Mouse (Mus musculus) heart, adult 9 months (tissue): ENCODE measurements around the gene Cyp4f13.

Experiments used
- DNase-seq, 2 experiments: peaks; one replicate each; pipeline ENCODE4 v3.0.0; 2022; ENCODE audit warnings: low spot score in 2 of 2

The Cyp4f13 gene

DNA sequence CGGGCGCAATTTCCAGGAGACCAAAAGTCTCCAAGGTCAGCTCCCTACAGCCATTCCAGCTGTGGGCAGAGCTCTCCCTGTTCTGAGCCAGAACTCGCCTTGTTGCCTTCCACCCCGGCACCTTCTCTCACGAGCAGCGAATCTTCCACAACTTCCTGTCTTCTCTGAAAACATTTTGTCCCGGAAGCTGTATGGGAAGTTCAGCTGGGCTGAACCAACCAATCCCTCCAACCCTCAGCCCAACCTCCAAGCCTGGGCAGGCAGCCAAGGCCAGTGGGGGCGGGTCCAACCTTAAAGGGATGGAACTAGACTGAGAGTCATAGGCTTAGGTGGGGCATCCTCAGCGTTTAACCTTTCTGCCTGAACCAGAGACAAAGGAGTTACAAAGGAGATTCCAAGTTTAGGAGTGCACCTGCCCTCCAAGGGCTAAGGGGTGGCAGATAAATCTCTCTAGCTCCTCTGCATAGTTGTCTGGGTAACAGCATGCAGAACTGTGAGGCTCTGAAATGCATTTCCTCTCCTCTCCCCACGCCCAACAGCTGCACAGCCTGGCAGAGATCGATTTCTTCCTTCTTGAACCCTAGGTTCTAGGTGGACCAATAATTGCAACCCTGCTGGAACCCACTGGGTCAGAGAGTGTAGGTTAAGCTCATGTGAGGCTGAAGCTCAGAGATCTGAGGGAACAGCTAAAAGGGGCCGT lies at the start of gene Cyp4f13:
Gene Cyp4f13, minus strand, starts transcription at position 188 of the 700 bp plus-strand sequence.
- peak; percentile 98 for DNase-seq

DNA sequence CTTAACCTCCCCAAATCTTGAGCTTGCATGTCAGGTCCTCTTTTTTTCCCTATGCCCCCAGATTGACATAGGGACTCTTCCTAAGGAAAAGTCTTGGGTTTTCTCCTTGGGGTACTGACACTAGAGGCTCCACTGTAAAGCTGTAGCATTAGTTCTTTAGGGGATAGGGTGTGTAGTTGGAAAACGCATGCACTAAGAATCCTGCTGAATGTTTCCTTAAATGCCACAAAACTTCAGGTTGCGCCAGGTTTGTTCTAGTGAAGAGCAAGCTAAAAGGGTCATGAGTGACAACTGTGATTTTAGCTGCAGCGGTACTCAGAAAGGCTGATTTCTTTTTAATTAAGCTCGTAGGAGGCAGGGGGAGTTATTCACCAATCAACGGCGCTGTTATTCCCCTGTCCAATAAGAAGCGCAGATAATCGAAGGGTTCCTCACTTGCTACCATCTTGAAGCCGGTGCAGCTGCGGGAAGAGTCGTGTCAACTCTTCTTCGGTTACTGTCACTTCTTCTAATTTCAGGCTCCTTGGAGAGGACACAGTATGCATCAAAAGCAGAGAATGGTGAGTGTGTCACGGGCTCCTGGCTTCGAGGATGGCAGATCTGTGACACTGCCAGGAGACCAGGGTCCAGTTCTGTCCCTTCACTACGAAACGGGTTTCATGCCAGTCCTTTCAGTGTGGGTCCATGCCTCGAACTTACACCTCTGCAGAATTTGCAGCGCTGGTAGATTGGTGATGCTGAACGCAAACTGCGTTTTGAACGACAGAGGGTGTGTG lies 45.7 kb upstream of the Cyp4f13 start, which contains the start of gene Zfp952:
Gene Zfp952, plus strand, starts transcription at position 431 of the 776 bp plus-strand sequence.
- peak; percentile 94 to 98 for DNase-seq

DNA sequence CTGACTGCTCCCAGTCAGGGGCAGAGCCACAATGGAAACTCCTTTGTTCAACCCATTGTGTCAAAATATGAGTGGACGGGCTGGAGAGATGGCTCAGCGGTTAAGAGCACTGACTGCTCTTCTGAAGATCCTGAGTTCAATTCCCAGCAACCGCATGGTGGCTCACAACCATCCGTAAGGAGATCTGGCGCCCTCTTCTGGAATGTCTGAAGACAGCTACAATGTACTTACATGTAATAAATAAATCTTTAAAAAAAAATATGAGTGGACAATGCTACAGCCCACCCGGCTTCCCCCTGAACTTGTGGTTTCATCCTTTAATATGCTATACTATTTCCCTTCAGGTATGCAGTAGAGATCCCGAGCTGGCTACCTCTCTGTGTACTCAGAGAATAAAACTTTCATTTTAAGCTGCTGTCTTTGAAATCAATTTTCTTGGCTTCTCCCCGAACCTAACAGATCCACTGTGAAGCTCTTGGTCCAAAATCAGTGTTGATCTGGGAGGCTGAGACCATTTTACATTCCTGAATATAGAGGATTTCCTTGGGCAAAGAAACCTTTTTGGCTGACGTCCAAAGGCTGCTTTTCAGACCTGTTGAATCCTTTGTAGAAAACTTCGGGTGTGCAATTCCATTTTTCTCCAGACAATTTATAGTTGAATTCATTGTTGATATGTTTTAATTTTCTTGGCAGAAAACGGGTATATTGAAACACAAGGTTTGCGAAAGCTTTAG lies 44.9 kb upstream of the Cyp4f13 start:
- no peak for DNase-seq

DNA sequence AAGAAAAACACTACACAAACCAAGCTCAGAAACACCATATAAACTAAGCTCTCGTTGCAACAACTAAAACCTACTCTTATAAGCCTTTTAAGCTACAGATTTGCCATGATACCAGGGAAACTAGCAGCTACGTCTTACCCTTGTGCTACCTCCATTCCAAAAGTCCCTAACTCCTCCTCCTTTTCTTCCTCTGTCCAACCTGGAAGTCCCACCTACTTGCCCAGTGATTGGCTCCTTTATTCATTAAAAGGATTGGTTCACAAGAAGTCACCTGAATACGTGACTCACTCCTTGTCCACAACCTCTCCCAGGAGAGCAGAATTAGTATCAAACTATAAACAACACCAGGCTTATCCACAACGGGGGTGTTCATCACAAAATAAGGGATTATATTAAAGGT lies 39.1 kb upstream of the Cyp4f13 start:
- DNase-seq: no peak

DNA sequence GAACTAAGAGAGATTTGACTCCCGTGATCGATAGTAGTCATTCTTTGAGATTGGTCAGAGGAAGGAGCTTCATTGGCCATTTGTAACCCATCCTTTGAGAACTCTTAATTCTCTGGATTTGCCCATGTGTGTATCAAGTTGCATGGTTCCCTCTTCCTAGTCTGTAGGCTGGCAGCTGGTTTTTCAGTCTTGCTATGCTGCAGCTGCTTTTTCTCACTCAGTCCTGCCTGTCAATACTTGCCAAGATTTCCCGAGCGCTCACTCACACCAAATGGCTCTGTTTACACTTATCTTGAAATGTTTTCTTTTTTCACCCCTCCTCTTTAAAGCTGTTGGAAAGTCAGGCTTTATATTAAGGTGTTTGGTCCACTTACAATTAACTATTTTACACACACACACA lies 34.2 kb upstream of the Cyp4f13 start:
- DNase-seq: no peak

DNA sequence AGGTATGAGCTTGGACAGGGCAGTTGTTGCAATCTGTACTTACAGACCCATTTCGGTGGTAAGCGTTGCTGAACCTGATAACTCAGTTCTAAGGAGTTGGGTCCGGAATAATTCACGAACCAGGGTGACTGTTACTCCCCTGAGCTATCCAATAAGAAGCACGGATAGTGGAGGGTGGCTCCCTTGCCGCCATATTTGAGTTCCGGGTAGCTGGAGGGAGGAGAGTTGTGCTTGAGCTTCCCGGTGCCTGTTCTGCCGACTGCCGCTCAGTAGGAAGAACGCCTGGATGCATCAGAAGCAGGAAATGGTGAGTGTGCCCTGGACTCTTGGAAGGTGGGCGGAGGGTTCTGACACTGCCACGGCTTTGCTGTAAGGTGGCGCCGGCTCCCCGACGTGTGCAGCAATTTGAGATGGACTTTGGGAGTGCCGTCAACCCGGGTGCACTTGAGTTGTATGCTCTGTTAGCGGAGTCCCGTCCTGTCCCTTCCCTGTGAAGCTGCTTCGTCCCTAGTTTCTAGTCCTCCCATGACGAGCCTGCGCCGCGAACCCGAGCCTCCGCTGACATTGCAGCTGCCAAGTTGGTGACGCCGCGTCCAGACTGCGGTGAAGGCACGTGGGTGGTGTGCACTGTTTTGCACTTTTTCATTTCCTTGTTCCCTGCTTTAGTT lies 18.6 kb upstream of the Cyp4f13 start, which contains the start of gene Zfp472:
Gene Zfp472, plus strand, starts transcription at position 192 of the 668 bp plus-strand sequence.
- DNase-seq: peak; percentile 95 to 96

DNA sequence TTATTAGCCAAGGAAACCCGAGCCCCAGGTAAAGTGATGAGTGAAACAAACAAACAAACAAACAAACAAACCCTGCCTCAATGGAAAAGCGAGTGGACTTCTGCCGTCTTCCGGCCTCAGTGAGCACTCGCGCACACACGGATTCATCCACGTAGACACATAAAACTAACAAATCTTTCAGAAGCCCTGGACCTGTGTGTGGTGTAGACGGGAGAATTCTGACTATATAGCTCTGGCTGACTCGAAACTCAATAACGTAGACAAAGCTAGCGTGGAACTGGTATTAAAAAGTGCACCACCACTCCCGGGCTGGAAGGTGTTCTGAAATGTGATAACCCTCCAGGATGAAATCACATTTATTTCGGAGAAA lies 18.0 kb upstream of the Cyp4f13 start:
- no peak for DNase-seq

DNA sequence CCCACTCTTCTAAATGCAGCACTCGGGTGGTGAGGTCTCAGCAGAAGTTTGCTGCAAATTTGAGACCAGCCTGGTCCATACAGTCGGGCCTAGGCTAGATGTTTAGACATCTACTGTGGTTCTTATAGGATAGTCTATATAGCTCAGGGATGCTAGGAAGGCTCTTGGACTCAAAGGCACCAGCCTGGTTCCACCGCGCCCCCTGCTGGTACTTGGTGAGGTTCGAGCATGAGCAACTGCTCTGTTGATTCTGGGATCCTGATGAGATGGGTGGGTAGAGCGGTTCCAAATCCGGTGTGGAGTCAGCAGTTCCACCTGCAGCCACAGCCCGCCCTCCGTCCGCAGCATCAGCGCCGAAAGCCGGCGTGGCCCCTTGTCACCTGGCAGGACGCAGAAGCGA lies 4.2 kb upstream of the Cyp4f13 start:
- peak; percentile 52 to 67 for DNase-seq

DNA sequence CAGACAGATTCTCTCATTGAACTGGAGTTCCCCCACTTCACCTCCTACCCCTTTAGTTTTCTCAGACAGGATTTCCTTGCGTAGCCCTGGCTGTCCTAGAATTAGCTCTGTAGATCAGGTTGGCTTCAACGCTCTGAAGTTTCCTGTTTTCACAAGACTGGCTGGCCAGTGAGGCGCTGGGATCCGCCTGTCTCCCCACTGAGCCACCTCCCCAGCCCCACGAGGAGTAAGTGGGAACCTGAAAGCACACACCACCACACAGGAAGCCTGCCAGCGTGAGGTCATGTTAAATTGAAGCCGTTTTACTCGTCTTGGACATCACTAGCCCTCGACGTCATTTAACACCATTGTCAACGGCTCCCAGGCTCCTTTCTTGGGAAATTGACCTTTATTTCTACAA lies 3.8 kb upstream of the Cyp4f13 start:
- no peak for DNase-seq

DNA sequence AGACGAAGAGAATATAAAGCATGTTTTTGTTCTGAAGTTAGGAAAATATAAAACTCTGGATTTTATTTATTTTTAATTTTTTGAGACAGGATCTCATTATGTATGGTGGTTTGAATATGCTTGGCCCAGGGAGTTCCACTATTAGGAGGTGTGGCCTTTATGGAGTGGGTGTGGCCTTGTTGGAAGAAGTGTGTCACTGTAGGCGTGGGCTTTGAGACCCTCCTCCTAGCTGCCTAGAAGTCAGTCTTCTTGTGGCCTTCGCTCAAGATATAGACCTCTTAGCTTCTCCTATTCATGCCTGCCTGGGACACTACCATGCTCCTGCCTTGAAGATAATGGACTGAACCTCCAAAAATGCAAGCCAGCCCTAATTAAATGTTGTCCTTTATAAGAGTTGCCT lies 2.9 kb upstream of the Cyp4f13 start:
- DNase-seq: no peak

DNA sequence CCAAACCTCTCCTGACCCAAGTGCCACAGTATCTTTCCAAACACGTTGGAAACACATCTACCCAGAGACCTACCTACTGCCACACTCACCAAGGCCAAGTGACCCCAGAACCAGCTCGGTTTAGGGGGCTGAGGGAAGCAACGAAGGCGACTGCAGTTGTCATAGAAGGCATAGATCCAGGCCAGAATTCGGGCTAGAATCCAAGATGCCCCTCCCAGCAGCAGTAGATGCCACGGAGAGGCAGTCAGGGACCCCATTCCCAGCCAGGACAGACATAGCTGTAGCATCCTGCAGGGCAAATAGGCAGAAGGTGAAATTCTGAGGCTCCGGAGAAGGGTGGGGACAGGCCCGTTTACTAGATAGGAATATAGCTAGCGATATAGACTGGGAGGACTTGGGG lies 486 bp downstream of the Cyp4f13 start:
- DNase-seq: peak in 1 of 2 experiments; percentile 4

DNA sequence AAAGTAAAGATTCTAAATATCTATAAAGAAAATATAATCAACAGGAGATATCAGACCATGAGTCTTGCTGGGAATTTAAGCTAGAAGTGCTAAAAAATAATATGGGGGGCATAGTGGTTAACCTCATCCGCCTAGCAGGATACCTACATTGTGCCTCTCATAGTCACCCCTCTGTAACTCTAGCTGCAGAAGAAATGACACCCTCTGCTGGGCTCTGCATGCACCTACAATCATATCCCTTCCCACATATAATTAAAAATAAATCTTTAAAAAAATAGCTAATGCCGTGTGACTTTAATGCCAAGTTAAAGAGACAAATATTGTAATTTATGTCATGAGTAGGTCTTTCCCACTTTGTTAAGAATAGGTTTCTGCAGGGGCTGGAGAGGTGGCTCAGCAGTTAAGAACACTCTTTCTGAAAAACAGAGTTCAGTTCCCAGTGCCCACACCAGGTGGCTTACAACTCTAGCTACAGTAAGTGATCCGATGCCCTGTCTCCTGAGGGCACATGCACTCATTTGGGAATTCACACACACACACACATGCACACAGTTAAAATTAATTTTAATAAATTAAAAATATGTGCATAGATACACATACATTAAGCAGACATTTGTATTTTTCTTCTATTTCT lies 2.7 kb downstream of the Cyp4f13 start:
- DNase-seq: no peak

DNA sequence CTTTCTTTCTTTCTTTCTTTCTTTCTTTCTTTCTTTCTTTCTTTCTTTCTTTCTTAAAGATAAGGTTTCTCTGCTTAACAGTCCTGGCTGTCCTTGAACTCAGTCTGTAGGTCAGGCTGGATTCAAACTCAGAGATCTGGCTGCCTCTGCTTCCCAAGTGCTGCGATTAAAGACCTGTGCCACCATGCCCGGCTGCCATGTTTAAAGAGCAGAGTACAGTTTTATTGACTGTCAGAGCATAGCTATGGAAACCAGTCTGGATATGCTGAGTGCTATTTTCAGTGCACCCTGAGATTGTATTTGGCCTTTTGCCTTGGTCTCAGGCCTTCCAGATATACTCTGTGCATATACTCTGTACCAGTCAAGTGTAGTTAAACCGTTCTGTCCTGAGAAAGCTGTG lies 3.5 kb downstream of the Cyp4f13 start:
- DNase-seq: no peak

DNA sequence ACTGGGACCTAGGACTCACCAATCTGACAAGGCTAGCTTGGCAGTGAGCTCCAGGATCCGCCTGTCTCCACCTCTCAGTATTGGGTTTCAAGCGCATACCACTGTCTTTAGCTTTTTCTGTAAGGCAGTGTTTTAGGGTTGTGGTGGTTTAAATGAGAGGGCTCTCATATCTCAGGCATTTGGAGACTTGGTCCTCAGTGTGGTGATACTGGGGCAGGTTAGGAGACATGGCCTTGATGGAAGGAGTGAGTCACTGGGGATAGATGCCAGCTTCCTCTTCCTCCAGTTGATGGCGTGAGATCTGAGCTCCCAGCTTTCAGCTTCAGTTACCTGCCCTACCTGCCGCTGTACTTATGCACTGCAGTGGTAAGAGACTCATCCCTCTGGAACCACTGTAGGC lies 7.4 kb downstream of the Cyp4f13 start:
- no peak for DNase-seq

DNA sequence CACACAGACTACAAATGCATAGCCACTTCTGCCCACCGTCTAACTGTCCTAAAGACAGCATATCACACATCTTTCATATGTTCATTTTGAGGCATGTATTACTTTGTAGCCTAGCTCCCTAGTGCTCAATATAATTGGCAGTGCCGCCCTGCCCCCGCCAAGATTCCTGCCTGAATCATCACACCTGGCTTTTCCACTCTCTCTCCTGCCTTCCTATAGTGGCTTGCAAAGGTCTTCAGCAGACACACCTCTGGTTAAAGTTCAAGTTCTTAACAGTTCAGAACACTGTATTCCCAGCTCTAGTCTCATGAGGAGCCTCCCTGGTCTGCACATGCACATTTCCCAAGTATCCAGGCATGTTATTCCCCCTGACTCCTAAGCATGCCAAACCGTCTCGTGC lies 19.4 kb downstream of the Cyp4f13 start:
- no peak for DNase-seq

DNA sequence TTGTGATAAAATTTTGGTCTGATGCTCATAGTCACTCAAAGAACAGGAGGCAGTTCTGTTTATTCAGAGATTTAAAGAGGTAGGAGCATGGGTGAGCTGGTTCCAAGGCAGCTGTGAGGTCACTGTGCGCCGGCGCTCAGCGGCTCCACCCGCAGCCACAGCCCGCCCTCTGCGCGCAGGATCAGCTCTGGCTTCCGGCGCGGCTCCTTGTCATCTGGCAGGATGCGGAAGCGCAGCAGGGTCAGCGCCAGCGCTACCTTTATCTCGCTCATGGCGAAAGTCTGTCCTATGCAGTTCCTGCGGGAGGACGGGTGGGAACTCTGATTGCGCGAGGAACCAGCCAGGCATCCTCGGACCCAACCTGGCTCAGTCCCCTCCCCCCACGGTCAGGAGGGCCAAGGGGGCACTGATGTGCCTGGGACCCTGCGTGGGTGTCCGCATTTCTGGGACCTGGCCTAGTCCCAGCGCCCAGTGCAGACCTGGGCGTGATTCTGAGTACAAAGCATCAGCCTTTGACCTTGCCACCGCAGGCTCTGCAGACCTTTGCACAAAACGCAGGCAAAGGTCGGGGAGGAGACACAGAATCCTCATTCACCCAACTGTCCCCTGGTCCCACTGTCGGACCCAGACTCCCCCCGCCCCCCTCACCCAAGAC lies 22.4 kb downstream of the Cyp4f13 start:
- peak; percentile 75 to 76 for DNase-seq

DNA sequence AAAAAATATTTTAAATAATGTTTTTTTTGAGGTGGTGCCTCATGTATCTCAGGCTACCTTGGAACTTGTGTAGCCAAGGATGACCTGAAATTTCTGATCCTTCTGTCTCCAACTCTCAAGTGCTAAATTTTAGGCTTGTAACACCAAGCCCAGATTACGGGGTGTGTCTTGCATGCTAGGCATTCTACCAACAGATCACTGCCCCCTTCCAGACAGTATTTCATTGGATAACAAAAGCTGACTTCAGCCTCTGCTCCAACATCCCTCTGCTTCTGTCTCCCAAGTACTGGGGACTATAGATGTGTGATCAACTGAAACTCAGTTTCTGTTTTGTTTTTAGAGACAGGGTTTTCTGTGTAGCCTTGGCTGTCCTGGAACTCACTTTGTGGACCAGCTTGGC lies 23.5 kb downstream of the Cyp4f13 start:
- DNase-seq: no peak

DNA sequence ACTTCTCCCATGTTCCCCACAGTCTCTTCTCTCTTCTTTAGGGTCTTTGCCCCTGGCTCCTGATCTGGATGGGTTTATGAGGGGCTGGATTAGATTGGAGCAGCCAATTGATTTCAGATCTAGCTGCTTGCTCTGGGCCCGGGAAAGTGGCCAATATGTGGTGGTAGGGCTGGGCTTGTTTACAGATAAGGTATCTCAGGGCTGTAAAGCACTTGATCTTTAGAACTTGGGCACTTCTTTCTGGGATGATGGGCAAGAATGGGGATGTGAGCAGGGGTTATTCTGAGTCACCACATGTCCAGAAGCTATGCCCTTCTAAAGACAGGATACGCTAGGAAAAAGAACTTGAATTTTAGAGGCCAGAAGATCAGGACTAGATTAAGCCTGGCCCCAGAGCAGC lies 28.1 kb downstream of the Cyp4f13 start:
- no peak for DNase-seq

DNA sequence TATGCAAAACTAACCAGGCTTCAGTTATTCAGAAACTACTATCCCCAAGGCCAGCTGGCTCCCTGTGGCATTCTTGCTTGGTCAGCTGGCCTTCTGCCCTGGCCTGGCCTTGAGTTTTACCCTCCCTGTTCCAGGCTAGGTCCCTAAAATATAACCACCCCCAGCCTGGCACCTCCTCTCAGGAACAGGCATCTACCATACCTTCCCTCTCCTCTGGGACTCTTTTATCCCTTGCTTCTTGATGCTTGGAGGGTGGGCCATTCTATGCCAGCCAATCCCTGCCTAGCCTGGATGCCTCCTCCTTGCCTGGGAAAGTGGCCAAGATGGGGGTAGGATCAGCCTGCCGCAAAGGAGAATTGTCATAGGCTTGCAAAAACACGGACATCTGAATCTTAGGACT lies 30.1 kb downstream of the Cyp4f13 start, which contains the start of gene Cyp4f14:
Gene Cyp4f14, minus strand, starts transcription at position 212 of the 400 bp plus-strand sequence.
- peak; percentile 24 to 32 for DNase-seq

DNA sequence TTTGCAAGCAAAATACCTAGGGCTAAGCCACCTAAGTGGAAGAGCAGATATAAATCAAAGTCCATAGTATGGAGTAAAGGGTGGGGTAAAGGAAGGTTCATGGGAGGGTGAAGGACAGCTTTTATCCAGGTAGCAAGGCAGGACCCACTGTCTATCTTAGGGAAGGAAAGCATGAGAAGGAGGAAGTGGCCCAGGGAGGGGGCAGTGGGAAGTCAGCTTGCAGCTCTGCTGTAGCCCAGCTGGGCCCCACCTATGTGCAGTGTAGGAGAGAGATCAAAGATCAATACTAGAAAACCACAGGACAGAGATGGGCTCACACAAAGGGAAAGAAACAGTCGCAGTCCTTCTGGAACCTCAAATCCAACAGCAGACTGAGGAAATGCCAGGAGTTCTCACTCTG lies 31.1 kb downstream of the Cyp4f13 start:
- no peak for DNase-seq

DNA sequence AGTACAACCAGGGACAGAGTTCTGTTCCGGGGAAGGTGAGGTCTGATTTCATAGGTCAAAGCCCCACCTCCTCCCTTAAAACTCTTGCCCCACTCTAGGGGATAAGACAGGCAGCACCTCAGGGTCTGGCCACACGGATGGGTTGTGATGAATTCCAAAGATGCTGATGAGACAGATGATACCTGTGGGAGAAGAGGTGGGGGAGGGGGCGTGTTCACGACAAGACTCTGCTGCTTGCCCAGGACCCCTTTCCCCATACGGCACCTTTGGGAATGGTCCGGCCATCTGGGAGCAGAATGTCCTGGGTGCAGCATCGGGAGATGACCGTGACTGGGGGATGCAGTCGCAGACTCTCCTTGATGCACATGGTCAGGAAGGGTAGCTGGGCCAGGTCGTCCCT lies 41.0 kb downstream of the Cyp4f13 start:
- DNase-seq: no peak
